In the genomic region with DNA sequence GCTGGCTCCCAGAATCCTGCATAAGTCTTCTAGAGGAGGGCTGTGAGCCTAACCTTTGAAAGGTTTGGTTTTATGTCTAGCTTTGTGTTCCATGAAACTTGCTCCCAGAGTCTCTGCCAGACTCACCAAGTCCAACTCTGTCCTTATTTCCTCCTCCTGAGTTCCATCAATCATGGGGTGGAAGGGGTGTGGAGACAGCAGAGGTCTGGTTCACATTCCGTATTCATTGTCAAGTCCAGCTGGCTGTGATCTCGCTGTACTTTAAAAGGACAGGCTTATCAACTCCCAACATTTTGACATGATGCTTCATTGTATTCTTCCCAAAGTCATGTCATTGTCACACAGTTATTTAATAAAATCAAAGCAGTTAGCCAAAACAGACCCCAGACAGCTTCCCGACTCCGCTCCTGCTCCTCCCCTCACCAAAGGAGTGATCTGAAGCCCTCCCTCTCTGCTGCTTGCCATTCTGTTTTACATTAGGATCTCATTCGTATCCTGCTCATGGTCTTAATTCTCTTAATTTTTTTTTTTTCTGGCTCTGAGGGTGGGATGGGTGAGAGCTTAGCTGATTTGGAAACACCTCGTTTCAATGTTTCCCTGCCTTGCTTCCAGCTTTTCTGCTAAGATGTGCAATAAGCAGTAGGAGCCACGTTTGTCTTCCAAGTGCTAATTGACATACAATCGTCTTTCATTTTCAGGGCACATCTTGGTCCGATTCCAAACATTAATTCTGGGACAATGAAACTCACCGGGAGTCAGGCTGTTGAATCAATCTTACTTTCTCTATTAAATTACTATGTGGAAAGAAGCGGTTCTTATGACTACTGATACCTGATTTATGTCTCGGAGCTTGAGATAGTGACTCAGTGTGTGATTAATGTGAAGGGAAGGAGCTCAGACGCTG, we compare ENCODE assay signal across 10 mouse cellular contexts.
DNase-seq lines count a peak whose midpoint lies in the region; ATAC-seq and TF ChIP-seq lines count a peak whose summit lies in the region.
"Had no signal": no experiment of that assay in that cellular context is flagged by ENCODE, and none has a peak within 500 bp of the region (broad histone marks: within the 10 kb centered on the region; RNA-seq: fewer than 3 reads in every experiment).

No protein-coding gene starts in this region.

- no peak overlapping the region for H3K27ac ChIP-seq in hindbrain, embryonic 12.5 days
- no peak overlapping the region for H3K27ac ChIP-seq in hindbrain, embryonic 11.5 days (ENCODE audit: low read depth, low read length)
- H3K27ac ChIP-seq in stomach, embryonic 16.5 days (ENCODE audit: low read length) = no peak overlapping the region
- no peak overlapping the region for H3K27ac ChIP-seq in stomach, postnatal 0 days (replicated peaks)
- H3K27ac ChIP-seq in neural tube, embryonic 13.5 days (replicated peaks) = peak overlapping the region; percentile 57; the same call in 1 of the 2 replicates

- no peak overlapping the region for H3K9ac ChIP-seq in hindbrain, embryonic 12.5 days
- H3K9ac ChIP-seq in hindbrain, embryonic 11.5 days (ENCODE audit: low read depth, low read length) = no peak overlapping the region
- H3K9ac ChIP-seq in stomach, embryonic 16.5 days (ENCODE audit: low read length) = no peak overlapping the region
- no peak overlapping the region for H3K9ac ChIP-seq in stomach, postnatal 0 days (ENCODE audit: low read length)
- no peak overlapping the region for H3K9ac ChIP-seq in neural tube, embryonic 13.5 days
- H3K9ac ChIP-seq: liver, postnatal 0 days had no signal

- H3K27me3 ChIP-seq in hindbrain, embryonic 12.5 days = no peaks in the 10 kb centered on the region
- H3K27me3 ChIP-seq in hindbrain, embryonic 11.5 days (ENCODE audit: control insufficient read depth, insufficient read depth, low read length) = no peaks in the 10 kb centered on the region
- no peaks in the 10 kb centered on the region for H3K27me3 ChIP-seq in stomach, embryonic 16.5 days (ENCODE audit: control insufficient read depth, insufficient read depth, low read length)
- H3K27me3 ChIP-seq in stomach, postnatal 0 days (ENCODE audit: control insufficient read depth, insufficient read depth, low read length) = no peaks in the 10 kb centered on the region
- no peaks in the 10 kb centered on the region for H3K27me3 ChIP-seq in neural tube, embryonic 13.5 days
- H3K27me3 ChIP-seq: Patski had no signal

- DNase-seq in hindbrain, embryonic 11.5 days (ENCODE audit: low spot score) = no peak
- DNase-seq in stomach, postnatal 0 days (ENCODE audit: low spot score) = no peak
- peak; percentile 15 for DNase-seq in heart, postnatal 4 days
- DNase-seq in right cerebral cortex, postnatal 36 days (ENCODE audit: low spot score in 2 of 2) = no peak
- no peak for DNase-seq in right cerebral cortex, postnatal 10 days (ENCODE audit: low spot score in 2 of 2)
- DNase-seq: liver, postnatal 0 days had no signal

- peaks cover 15% of the 10 kb centered on the region for H3K4me1 ChIP-seq in hindbrain, embryonic 12.5 days
- H3K4me1 ChIP-seq in hindbrain, embryonic 11.5 days (replicated peaks; ENCODE audit: control insufficient read depth, insufficient read depth, low read length) = no peaks in the 10 kb centered on the region
- H3K4me1 ChIP-seq in stomach, embryonic 16.5 days (ENCODE audit: control insufficient read depth, insufficient read depth, low read length) = peaks cover 8% of the 10 kb centered on the region; the same call in 1 of the 2 replicates
- 0 out of 2 replicates have a peak, but pooled peaks cover 3% of the 10 kb centered on the region for H3K4me1 ChIP-seq in stomach, postnatal 0 days (replicated peaks; ENCODE audit: control insufficient read depth, insufficient read depth)
- H3K4me1 ChIP-seq in neural tube, embryonic 13.5 days (replicated peaks) = peaks cover 26% of the 10 kb centered on the region

- no peaks in the 10 kb centered on the region for H3K36me3 ChIP-seq in hindbrain, embryonic 12.5 days
- no peaks in the 10 kb centered on the region for H3K36me3 ChIP-seq in hindbrain, embryonic 11.5 days (ENCODE audit: control insufficient read depth, insufficient read depth, low read length)
- no peaks in the 10 kb centered on the region for H3K36me3 ChIP-seq in stomach, embryonic 16.5 days (ENCODE audit: control insufficient read depth, insufficient read depth, low read length)
- H3K36me3 ChIP-seq in stomach, postnatal 0 days (ENCODE audit: control insufficient read depth, insufficient read depth, low read length) = no peaks in the 10 kb centered on the region
- H3K36me3 ChIP-seq in neural tube, embryonic 13.5 days = no peaks in the 10 kb centered on the region

- ATAC-seq in hindbrain, embryonic 12.5 days (ENCODE audit: low FRiP score) = peak; percentile 32; the same call in 1 of the 2 replicates
- ATAC-seq in hindbrain, embryonic 11.5 days (ENCODE audit: low FRiP score) = no peak
- ATAC-seq in stomach, embryonic 16.5 days (ENCODE audit: insufficient read depth, low FRiP score) = peak; percentile 47; the same call in 1 of the 2 replicates
- ATAC-seq in stomach, postnatal 0 days (ENCODE audit: low FRiP score, low TSS enrichment) = no peak
- no peak; the same call in 1 of the 2 replicates for ATAC-seq in neural tube, embryonic 13.5 days (ENCODE audit: low read depth)
- ATAC-seq: liver, postnatal 0 days; Patski had no signal

- H3K4me3 ChIP-seq in hindbrain, embryonic 12.5 days = no peak overlapping the region
- no peak overlapping the region for H3K4me3 ChIP-seq in hindbrain, embryonic 11.5 days (ENCODE audit: low read depth, low read length)
- no peak overlapping the region for H3K4me3 ChIP-seq in stomach, embryonic 16.5 days (replicated peaks; ENCODE audit: low read length)
- no peak overlapping the region for H3K4me3 ChIP-seq in stomach, postnatal 0 days (ENCODE audit: low read depth, low read length)
- H3K4me3 ChIP-seq in neural tube, embryonic 13.5 days = no peak overlapping the region

- 50% methylated on average over 13 of the region's 13 CpGs for WGBS in hindbrain, embryonic 12.5 days
- WGBS in hindbrain, embryonic 11.5 days = 67% methylated on average over 13 of the region's 13 CpGs
- 47% methylated on average over 13 of the region's 13 CpGs for WGBS in stomach, embryonic 16.5 days
- WGBS in stomach, postnatal 0 days = 44% methylated on average over 13 of the region's 13 CpGs
- 48% methylated on average over 13 of the region's 13 CpGs for WGBS in neural tube, embryonic 13.5 days

- no peak for TF ChIP-seq EP300 in stomach, postnatal 0 days (optimal IDR thresholded peaks at IDR 0.05)

- H3K4me2 ChIP-seq in hindbrain, embryonic 12.5 days (replicated peaks) = no peak overlapping the region
- H3K4me2 ChIP-seq in hindbrain, embryonic 11.5 days (replicated peaks; ENCODE audit: low read depth, low read length) = no peak overlapping the region
- no peak overlapping the region for H3K4me2 ChIP-seq in stomach, embryonic 16.5 days (ENCODE audit: low read depth, low read length)
- H3K4me2 ChIP-seq in stomach, postnatal 0 days (replicated peaks; ENCODE audit: low read depth) = no peak overlapping the region
- H3K4me2 ChIP-seq in neural tube, embryonic 13.5 days = no peak overlapping the region

- no peaks in the 10 kb centered on the region for H3K9me3 ChIP-seq in hindbrain, embryonic 12.5 days (replicated peaks)
- no peaks in the 10 kb centered on the region for H3K9me3 ChIP-seq in hindbrain, embryonic 11.5 days (ENCODE audit: control insufficient read depth, low read length)
- no peaks in the 10 kb centered on the region for H3K9me3 ChIP-seq in stomach, embryonic 16.5 days (replicated peaks; ENCODE audit: control insufficient read depth, low read length)
- H3K9me3 ChIP-seq in stomach, postnatal 0 days (ENCODE audit: control insufficient read depth, low read length) = no peaks in the 10 kb centered on the region
- no peaks in the 10 kb centered on the region for H3K9me3 ChIP-seq in neural tube, embryonic 13.5 days

- TF ChIP-seq CTCF in stomach, postnatal 0 days (IDR thresholded peaks at IDR 0.05; ENCODE audit: low read depth) = no peak

Comparison
In these comparisons a context has a peak if more than half of its experiments do, and no peak if none do; other contexts are left out.
1. ATAC-seq: peak in hindbrain, embryonic 12.5 days (single experiment) and stomach, embryonic 16.5 days (single experiment); none in hindbrain, embryonic 11.5 days (single experiment), stomach, postnatal 0 days (single experiment) and neural tube, embryonic 13.5 days (single experiment).